Mouse (Mus musculus) layer of hippocampus, adult 2 months (tissue): ENCODE results near the gene Ugcg. TPM values are rescaled to one million over a fixed set of nuclear protein-coding genes. Genes with fewer than 3 reads are reported as not detected.

ENCODE experiments used
- DNase-seq, 2 experiments: peaks; one replicate each; pipeline ENCODE4 v3.0.0; 2022; ENCODE audit warnings: low spot score in 2 of 2
- H3K27ac ChIP-seq: fragments of 200-600 bp; 2 replicates; pipeline ENCODE4 v1.8.1; 2022
- H3K4me3 ChIP-seq: fragments of 200-600 bp; 2 replicates; pipeline ENCODE4 v1.8.1; 2022; ENCODE audit warnings: mild to moderate bottlenecking
- CTCF ChIP-seq: fragments of 200-600 bp; conservative IDR thresholded peaks from 2 replicates; pipeline ENCODE4 v1.8.1; 2022; ENCODE audit warnings: antibody characterized with exemption, mild to moderate bottlenecking, moderate library complexity
- total RNA-seq, 2 experiments: library from RNA; stranded (reverse); gene quantifications; 2 replicates each; pipeline ENCODE4 v1.2.3; 2021

The Ugcg gene
- total RNA-seq, 2 experiments from 2014 or later = 67.1 to 68.0 TPM

DNA sequence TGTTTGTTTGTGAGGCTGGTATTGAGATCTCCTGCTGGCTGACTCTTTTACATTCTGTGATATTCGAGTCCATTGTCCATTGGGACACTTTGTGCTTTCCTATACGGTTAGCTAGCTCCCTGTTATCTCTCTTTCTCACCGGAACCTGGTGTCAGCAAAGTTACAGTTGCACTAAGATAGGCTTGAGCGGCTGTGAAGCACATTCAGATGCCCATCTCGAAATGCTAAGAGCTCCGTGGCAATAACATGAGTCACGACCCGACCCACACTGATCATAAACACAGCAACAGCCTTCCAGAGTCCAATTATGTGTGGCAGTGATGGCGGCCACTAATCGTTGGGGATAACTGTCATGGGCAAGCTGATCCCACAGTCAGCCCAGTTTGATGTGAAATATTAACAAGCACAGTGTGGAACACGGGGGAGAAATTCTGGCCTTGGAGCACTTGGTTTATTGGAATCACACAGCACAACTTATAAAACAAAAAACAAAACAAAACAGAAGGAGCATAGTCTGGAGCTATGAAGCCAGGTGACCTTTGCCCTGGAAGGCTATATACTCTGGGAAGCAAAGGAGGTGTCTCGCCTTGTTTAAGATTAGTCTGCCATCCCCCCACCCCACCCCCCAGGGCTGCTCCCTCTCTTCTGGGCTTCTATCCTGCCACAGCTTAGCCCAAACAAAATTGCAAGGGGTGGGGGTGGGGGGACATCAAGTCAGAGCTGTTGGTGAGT lies 7.5 kb downstream of the Ugcg start:
- no peak for DNase-seq
- Histone ChIP-seq H3K27ac (no peak overlapping the region), H3K4me3 (no peak overlapping the region)
- no peak for TF ChIP-seq CTCF

DNA sequence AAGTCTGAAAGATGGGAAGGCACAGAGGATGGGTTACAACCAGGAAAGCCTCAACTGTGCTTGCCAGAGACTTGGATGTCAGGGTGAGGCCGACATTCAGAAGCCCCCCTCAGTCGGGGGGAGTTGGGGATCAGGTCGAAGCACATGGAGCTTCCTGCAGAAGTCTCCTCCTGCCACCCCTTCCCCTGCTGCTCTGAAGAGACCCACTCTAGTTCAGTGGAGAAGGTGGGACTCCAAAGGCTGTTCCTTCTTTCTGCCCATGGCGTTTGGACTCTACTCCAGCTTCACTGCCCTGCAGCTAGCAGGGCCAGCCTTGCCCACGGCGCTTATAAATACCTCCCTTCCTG lies 8.0 kb downstream of the Ugcg start:
- H3K4me3 ChIP-seq = no peak overlapping the region
- TF ChIP-seq CTCF = no peak
- no peak overlapping the region for H3K27ac ChIP-seq
- DNase-seq = no peak

GRCm38 (mm10) chr4:59197462-59197861 lies 8.4 kb downstream of the Ugcg start:
- no peak for DNase-seq
- no peak for TF ChIP-seq CTCF
- Histone ChIP-seq H3K4me3 (no peak overlapping the region), H3K27ac (no peak overlapping the region)

DNA sequence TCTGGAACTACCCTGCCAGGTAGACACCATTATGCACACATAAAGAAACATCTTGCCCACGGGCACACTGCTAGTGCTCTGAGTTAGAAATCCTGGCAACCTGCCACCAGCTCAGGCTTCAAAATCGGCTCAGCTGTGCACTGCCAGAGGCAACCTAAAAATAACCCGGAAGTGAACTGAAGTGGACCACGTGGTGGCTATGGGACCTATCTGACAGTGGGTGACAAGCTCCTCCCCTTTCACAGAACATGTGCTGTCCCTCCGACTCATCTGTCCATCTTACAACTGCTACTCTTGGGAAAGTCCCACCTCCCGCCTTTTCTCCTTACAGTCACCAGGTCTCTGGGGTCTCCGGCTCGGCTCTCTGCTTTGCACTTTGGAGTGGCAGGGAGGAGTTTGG lies 10.3 kb downstream of the Ugcg start:
- Histone ChIP-seq H3K4me3 (no peak overlapping the region), H3K27ac (no peak overlapping the region)
- TF ChIP-seq CTCF = no peak
- no peak for DNase-seq

DNA sequence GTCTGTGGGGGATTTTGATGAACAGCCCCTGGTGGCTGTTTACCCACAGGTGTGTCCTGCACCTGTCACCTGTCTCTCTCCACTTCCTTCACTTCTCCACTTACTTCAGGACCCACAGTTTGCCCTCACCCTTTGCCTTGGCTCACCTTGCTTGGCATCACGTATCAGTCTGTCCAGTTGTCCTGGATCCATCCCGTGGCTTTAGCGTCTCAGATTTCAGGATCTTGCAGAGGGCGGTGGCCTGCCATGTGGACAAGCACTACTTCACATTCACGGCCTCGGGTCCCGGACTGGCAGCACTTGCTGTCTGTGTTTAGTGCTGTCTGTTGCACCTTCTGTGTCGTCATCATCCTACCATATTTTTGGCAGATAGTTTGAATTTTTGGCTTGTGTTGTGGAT lies 10.7 kb downstream of the Ugcg start:
- no peak for TF ChIP-seq CTCF
- Histone ChIP-seq H3K27ac (no peak overlapping the region), H3K4me3 (no peak overlapping the region)
- no peak for DNase-seq

GRCm38 (mm10) chr4:59200636-59201035 lies 11.6 kb downstream of the Ugcg start:
- TF ChIP-seq CTCF = no peak
- DNase-seq = no peak
- H3K27ac ChIP-seq = no peak overlapping the region
- no peak overlapping the region for H3K4me3 ChIP-seq

- no peak for TF ChIP-seq CTCF
- no peak overlapping the region for H3K27ac ChIP-seq
- DNase-seq = no peak
These were observed 15.6 kb downstream of the Ugcg start for GRCm38 (mm10) chr4:59204616-59205015.

DNA sequence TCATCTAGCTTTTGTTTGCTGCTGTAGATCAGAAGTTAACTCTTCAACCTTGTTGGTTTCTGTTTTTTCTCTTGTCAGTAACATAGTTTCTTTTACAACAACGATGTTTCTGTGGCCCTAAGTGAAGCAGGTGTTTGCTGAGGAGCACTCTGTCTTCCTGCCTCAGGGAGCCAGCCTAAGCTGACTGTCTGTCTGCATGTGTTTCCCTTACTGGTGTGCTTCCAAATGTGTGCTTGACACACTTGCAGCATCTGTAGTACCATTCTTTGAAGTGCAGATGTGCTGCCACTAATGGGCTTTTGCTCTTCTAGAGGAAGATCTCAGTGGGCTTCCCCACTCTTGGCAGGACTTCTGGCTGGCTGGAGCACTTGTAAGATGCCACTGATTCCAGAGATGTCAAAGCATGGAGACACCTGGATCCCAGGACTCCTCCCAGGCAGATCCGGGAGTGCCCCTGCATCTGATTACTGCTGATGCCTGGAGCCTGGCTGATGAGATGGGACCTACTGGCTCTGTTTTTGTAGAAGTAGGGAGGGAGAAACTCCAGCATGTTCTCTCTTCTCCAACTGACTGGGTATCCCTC lies 16.8 kb downstream of the Ugcg start:
- no peak for DNase-seq
- Histone ChIP-seq H3K27ac (no peak overlapping the region), H3K4me3 (no peak overlapping the region)
- no peak for TF ChIP-seq CTCF

More at GRCm38 (mm10) chr4:59204616-59205015, 15.6 kb downstream of the Ugcg start:
- no peak overlapping the region for H3K4me3 ChIP-seq

DNA sequence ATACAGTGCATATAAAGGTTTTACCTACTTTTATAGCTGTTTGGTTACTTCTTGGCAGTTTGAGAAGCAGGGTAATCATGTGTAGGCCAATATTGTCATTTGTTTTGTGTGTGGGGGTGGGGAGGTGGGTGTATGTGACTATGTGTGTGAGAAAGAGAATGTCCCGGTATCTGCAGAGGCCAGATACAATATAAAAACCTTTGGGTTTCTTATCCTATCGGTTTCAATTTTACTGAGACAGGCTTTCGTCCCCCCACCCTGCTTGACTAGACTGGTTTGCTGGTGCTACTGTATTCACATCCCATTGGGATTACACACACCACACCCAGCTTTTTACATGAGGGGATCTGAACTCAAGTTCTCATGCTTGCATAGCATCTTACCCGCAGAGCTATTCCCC lies 17.5 kb downstream of the Ugcg start:
- H3K4me3 ChIP-seq = no peak overlapping the region
- TF ChIP-seq CTCF = no peak
- H3K27ac ChIP-seq = no peak overlapping the region
- no peak for DNase-seq

- no peak for DNase-seq
- Histone ChIP-seq H3K4me3 (no peak overlapping the region), H3K27ac (no peak overlapping the region)
- no peak for TF ChIP-seq CTCF
These were observed 19.6 kb downstream of the Ugcg start for GRCm38 (mm10) chr4:59208607-59209006.

DNA sequence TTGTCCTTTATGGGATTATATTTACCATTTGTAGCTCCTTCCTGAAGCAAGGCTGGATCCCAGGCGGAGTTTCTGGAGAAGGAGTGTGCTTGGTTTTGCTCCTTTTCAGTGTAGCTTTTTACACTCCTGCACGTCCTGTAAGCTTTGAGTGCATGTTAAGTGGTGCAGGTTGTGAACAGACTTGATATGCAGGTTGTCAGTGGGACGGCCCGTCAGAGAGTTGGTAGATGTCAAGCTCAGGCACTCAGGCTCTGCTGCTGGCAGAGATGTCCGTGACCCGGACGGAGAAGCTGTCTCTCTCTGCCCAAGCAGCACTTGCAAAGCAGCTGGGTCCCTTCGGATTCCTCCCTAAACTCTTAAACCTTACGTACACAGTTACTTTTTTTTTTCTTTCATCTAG lies 22.1 kb downstream of the Ugcg start:
- Histone ChIP-seq H3K4me3 (no peak overlapping the region), H3K27ac (no peak overlapping the region)
- no peak for TF ChIP-seq CTCF
- DNase-seq = no peak

- DNase-seq = no peak
- no peak overlapping the region for H3K27ac ChIP-seq
- H3K4me3 ChIP-seq = no peak overlapping the region
- TF ChIP-seq CTCF = no peak
These were observed 24.8 kb downstream of the Ugcg start for GRCm38 (mm10) chr4:59213833-59214232.

GRCm38 (mm10) chr4:59214695-59215094 lies 25.6 kb downstream of the Ugcg start:
- H3K27ac ChIP-seq = no peak overlapping the region
- no peak for DNase-seq
- no peak for TF ChIP-seq CTCF
- H3K4me3 ChIP-seq = no peak overlapping the region

DNA sequence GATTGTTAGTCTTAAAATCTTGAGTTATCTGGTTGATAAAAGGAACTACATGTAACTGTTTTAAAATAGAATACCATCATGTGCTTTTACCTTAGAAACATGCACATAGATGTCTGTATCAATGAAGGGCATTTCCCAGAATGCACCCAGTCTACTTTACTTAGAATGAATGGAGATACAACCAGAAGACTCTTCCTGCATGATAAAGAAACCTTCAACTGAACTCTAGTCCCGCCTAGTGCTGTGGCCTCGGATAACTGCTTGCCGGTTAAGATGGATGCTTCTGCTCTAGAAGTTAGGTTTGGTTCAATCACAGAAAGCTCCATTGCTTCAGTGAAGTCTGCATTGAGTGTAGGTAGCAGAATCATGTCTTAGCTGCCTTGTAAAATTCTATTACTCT lies 26.5 kb downstream of the Ugcg start:
- no peak overlapping the region for H3K27ac ChIP-seq
- H3K4me3 ChIP-seq = no peak overlapping the region
- no peak for DNase-seq
- TF ChIP-seq CTCF = no peak
